Mouse (Mus musculus) MEL (cell line): Measurements from ENCODE around the gene Il34. TPM values are rescaled to one million over a fixed set of nuclear protein-coding genes. Genes with fewer than 3 reads are reported as not detected.

Experiments used
- DNase-seq: peaks from one replicate; pipeline ENCODE4 v3.0.0; 2011; ENCODE audit warnings: low read depth, low spot score
- H3K27ac ChIP-seq: 2 replicates; pipeline ENCODE4 v1.5.1; 2012; ENCODE audit warnings: low read depth, mild to moderate bottlenecking, control low read depth, low read length, moderate library complexity; ENCODE audit not compliant: control insufficient read depth
- H3K27me3 ChIP-seq, 2 experiments: fragments of 150-350 bp in 1 of 2; sonication (generic) in 1 of 2; 2 replicates each; pipeline ENCODE4 v1.6.1; 2012; ENCODE audit warnings: low read length in 2 of 2, mild to moderate bottlenecking in 2 of 2, improper control_type of control experiment in 1 of 2, moderate library complexity in 1 of 2; ENCODE audit not compliant: insufficient read depth in 2 of 2, control insufficient read depth in 1 of 2
- H3K36me3 ChIP-seq, 2 experiments: 2 replicates each; pipeline ENCODE4 v1.6.1; 2012 to 2014; ENCODE audit warnings: low read length in 2 of 2, improper control_type of control experiment in 1 of 2, inconsistent platforms in 1 of 2, mild to moderate bottlenecking in 1 of 2; ENCODE audit not compliant: insufficient read depth in 2 of 2, control insufficient read depth in 1 of 2
- H3K4me1 ChIP-seq, 2 experiments: fragments of 150-350 bp in 1 of 2; sonication (generic) in 1 of 2; 2 replicates each; pipeline ENCODE4 v1.6.1; 2012; ENCODE audit warnings: low read length in 2 of 2, improper control_type of control experiment in 1 of 2, mild to moderate bottlenecking in 1 of 2; ENCODE audit not compliant: insufficient read depth in 2 of 2, control insufficient read depth in 1 of 2
- H3K4me3 ChIP-seq, 2 experiments: fragments of 150-350 bp in 1 of 2; sonication (generic) in 1 of 2; 2 replicates each; pipeline ENCODE4 v1.5.1; 2012; ENCODE audit warnings: low read depth in 2 of 2, low read length in 2 of 2, mild to moderate bottlenecking in 2 of 2, moderate library complexity in 2 of 2, control low read depth in 1 of 2, improper control_type of control experiment in 1 of 2; ENCODE audit not compliant: control insufficient read depth in 1 of 2, insufficient read depth in 1 of 2
- H3K79me2 ChIP-seq: 2 replicates; pipeline ENCODE4 v1.6.1; 2012; ENCODE audit warnings: mild to moderate bottlenecking, low read length, moderate library complexity; ENCODE audit not compliant: control insufficient read depth, poor library complexity, insufficient read depth
- H3K9ac ChIP-seq: 2 replicates; pipeline ENCODE4 v1.6.1; 2012; ENCODE audit warnings: low read depth, mild to moderate bottlenecking, control low read depth, low read length, moderate library complexity; ENCODE audit not compliant: control insufficient read depth, poor library complexity, severe bottlenecking
- H3K9me3 ChIP-seq: fragments of 150-350 bp; sonication (generic); replicated peaks from 2 replicates; pipeline ENCODE4 v1.6.1; 2012; ENCODE audit warnings: mild to moderate bottlenecking, low read length, improper control_type of control experiment, moderate library complexity; ENCODE audit not compliant: insufficient read depth
- CHD2 ChIP-seq: IDR thresholded peaks from 2 replicates; pipeline ENCODE4 v1.6.1; 2011; ENCODE audit warnings: low read length, improper control_type of control experiment
- CTCF ChIP-seq, 3 experiments: IDR thresholded peaks in 2 of 3; conservative IDR thresholded peaks in 1 of 3; 2 replicates each; pipeline ENCODE4 v1.5.1; 2011 to 2012; ENCODE audit warnings: low read length in 3 of 3, low read depth in 2 of 3, mild to moderate bottlenecking in 2 of 3, improper control_type of control experiment in 1 of 3, inconsistent platforms in 1 of 3, mixed read lengths in 1 of 3, moderate library complexity in 1 of 3; ENCODE audit not compliant: control insufficient read depth in 1 of 3, insufficient read depth in 1 of 3, poor library complexity in 1 of 3, severe bottlenecking in 1 of 3
- EP300 ChIP-seq, 2 experiments: IDR thresholded peaks; 2 replicates each; pipeline ENCODE4 v1.6.1; 2011; ENCODE audit warnings: improper control_type of control experiment in 2 of 2, low read length in 2 of 2, low read depth in 1 of 2, mild to moderate bottlenecking in 1 of 2
- GABPA ChIP-seq: IDR thresholded peaks from 2 replicates; pipeline ENCODE4 v1.6.1; 2012; ENCODE audit warnings: low read depth, mild to moderate bottlenecking, inconsistent platforms, low read length, improper control_type of control experiment, moderate library complexity
- GATA1 ChIP-seq: IDR thresholded peaks from 2 replicates; pipeline ENCODE4 v1.6.1; 2011; ENCODE audit warnings: low read depth, low read length, improper control_type of control experiment
- JUND ChIP-seq: IDR thresholded peaks from 2 replicates; pipeline ENCODE4 v1.6.1; 2011; ENCODE audit warnings: low read depth, mild to moderate bottlenecking, improper control_type of control experiment, low read length
- KAT2A ChIP-seq: conservative IDR thresholded peaks from 2 replicates; pipeline ENCODE4 v1.6.1; 2012; ENCODE audit warnings: low read depth, low read length, improper control_type of control experiment, inconsistent platforms
- MAFK ChIP-seq: IDR thresholded peaks from 2 replicates; pipeline ENCODE4 v1.6.1; 2011; ENCODE audit warnings: low read depth, mild to moderate bottlenecking, low read length, improper control_type of control experiment, borderline replicate concordance
- MYB ChIP-seq: IDR thresholded peaks from 2 replicates; pipeline ENCODE4 v1.6.1; 2011; ENCODE audit warnings: mild to moderate bottlenecking, low read depth, low read length, improper control_type of control experiment
- NELFE ChIP-seq: IDR thresholded peaks from 2 replicates; pipeline ENCODE4 v1.6.1; 2011; ENCODE audit warnings: low read depth, low read length, improper control_type of control experiment
- NRF1 ChIP-seq: IDR thresholded peaks from 2 replicates; pipeline ENCODE4 v1.6.1; 2014; ENCODE audit warnings: low read depth, mild to moderate bottlenecking, inconsistent platforms, low read length, improper control_type of control experiment, moderate library complexity; ENCODE audit not compliant: poor library complexity, insufficient read depth, severe bottlenecking
- POLR2AphosphoS5 ChIP-seq: IDR thresholded peaks from 2 replicates; pipeline ENCODE4 v1.6.1; 2012; ENCODE audit warnings: low read depth, borderline replicate concordance, mild to moderate bottlenecking, inconsistent platforms, low read length, moderate library complexity, mixed read lengths
- RAD21 ChIP-seq: IDR thresholded peaks from 2 replicates; pipeline ENCODE4 v1.6.1; 2011; ENCODE audit warnings: mild to moderate bottlenecking, low read depth, low read length, improper control_type of control experiment
- SIN3A ChIP-seq: IDR thresholded peaks from 2 replicates; pipeline ENCODE4 v1.6.1; 2012; ENCODE audit warnings: low read length, improper control_type of control experiment, inconsistent platforms
- SMC3 ChIP-seq: IDR thresholded peaks from 2 replicates; pipeline ENCODE4 v1.6.1; 2011; ENCODE audit warnings: low read depth, low read length, improper control_type of control experiment
- TAL1 ChIP-seq: IDR thresholded peaks from 2 replicates; pipeline ENCODE4 v1.6.1; 2012; ENCODE audit warnings: mild to moderate bottlenecking, inconsistent platforms, low read length, moderate library complexity, mixed read lengths
- TBP ChIP-seq: IDR thresholded peaks from 2 replicates; pipeline ENCODE4 v1.8.0; 2011; ENCODE audit warnings: low read depth, low read length, improper control_type of control experiment
- TCF12 ChIP-seq: IDR thresholded peaks from 2 replicates; pipeline ENCODE4 v1.6.1; 2014; ENCODE audit warnings: low read depth, mild to moderate bottlenecking, inconsistent platforms, low read length, improper control_type of control experiment, moderate library complexity
- UBTF ChIP-seq: IDR thresholded peaks from 2 replicates; pipeline ENCODE4 v1.6.1; 2012; ENCODE audit warnings: low read depth, mild to moderate bottlenecking, inconsistent platforms, low read length, improper control_type of control experiment, moderate library complexity, borderline replicate concordance; ENCODE audit not compliant: insufficient read depth
- USF1 ChIP-seq: IDR thresholded peaks from 2 replicates; pipeline ENCODE4 v1.6.1; 2014; ENCODE audit warnings: low read depth, mild to moderate bottlenecking, inconsistent platforms, low read length, improper control_type of control experiment, moderate library complexity
- USF2 ChIP-seq, 2 experiments: IDR thresholded peaks; 2 replicates each; pipeline ENCODE4 v1.6.1; 2011 to 2012; ENCODE audit warnings: improper control_type of control experiment in 2 of 2, low read length in 2 of 2, borderline replicate concordance in 1 of 2, inconsistent platforms in 1 of 2, low read depth in 1 of 2, mild to moderate bottlenecking in 1 of 2; ENCODE audit not compliant: insufficient read depth in 1 of 2
- ZC3H11A ChIP-seq: IDR thresholded peaks from 2 replicates; pipeline ENCODE4 v1.6.1; 2012; ENCODE audit warnings: low read depth, mild to moderate bottlenecking, inconsistent platforms, low read length, improper control_type of control experiment
- ZKSCAN1 ChIP-seq: IDR thresholded peaks from 2 replicates; pipeline ENCODE4 v1.6.1; 2012; ENCODE audit warnings: low read depth, mild to moderate bottlenecking, inconsistent platforms, low read length, improper control_type of control experiment, moderate library complexity
- ZMIZ1 ChIP-seq: IDR thresholded peaks from 2 replicates; pipeline ENCODE4 v1.6.1; 2012; ENCODE audit warnings: low read depth, mild to moderate bottlenecking, inconsistent platforms, low read length, improper control_type of control experiment, moderate library complexity
- ZNF384 ChIP-seq: IDR thresholded peaks from 2 replicates; pipeline ENCODE4 v1.6.1; 2012; ENCODE audit warnings: low read depth, mild to moderate bottlenecking, inconsistent platforms, low read length, improper control_type of control experiment
- polyA plus RNA-seq, 2 experiments: library from polyadenylated mRNA; stranded (reverse) in 1 of 2; unstranded in 1 of 2; fragments of >175 nt in 1 of 2; fragments of >200 nt in 1 of 2; gene quantifications; 2 replicates each; pipeline versions ENCODE4 v1.2.1 to v1.2.4; 2012; ENCODE audit warnings: low replicate concordance in 2 of 2, low read depth in 1 of 2; ENCODE audit not compliant: insufficient read length in 2 of 2, insufficient read depth in 1 of 2, missing spikeins in 1 of 2
- total RNA-seq: library from RNA; depleted of rRNA; stranded (reverse); fragments of 300-350 nt; gene quantifications from 2 replicates; pipeline ENCODE4 v1.2.3, GENCODE M21; 2012

Il34 gene
- total and polyA plus RNA-seq, 3 experiments = 0.12 to 0.18 TPM; not detected in 1

- Histone ChIP-seq H3K4me1 (no peaks in the 10 kb centered on the region), H3K9ac (no peak overlapping the region), H3K27me3 (no peaks in the 10 kb centered on the region), H3K9me3 (no peaks in the 10 kb centered on the region), H3K79me2 (no peaks in the 10 kb centered on the region), H3K36me3 (no peaks in the 10 kb centered on the region), H3K27ac (no peak overlapping the region), H3K4me3 (no peak overlapping the region)
- no peak for DNase-seq
- TF ChIP-seq GABPA (no peak), TAL1 (no peak), USF2 (IDR thresholded peaks at IDR 0.05; ENCODE audit: borderline replicate concordance in 1 of 2, insufficient read depth in 1 of 2, low read depth in 1 of 2, low read length in 2 of 2) (no peak), JUND (no peak), GATA1 (no peak), TBP (no peak), TCF12 (no peak), MAFK (no peak), SMC3 (no peak), SIN3A (no peak), CHD2 (no peak), ZC3H11A (no peak)
Observed at GRCm38 (mm10) chr8:110716075-110716474, 89.6 kb downstream of the Il34 start.

DNA sequence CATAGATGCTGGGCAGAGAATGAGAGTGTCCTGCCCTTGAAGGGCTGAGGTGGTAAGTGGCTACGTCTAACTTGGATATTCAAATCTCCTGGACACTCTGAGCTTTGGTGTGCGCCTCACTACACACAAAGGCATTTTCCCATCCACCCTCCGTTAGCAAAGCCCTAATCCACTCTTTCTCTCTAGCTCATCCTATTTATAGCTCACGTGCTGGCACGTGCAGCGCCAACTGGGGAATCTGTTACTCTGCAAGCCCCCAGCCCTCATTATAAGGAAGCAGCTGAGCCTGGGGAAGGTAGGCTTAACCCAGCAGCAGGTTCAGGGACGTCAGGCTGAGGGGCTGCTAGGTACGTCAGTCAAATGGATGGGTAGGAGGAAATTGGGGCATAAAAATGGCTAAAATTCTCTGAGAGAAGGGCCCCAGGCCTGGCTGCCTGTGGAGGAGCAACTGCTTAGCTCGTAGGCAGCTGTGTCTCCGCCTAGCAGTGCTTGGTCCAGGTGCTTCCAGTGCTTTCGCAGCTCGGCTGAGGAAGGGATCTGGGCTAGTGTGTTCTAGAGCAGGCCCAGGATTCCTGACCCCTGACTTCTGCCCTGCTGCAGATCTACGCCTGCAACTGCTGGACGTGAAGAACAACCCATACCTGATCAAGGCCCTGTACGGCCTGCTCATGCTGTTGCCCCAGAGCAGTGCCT, 90.8 kb downstream of the Il34 start:
- no peak overlapping the region for H3K4me3 ChIP-seq
- H3K36me3 ChIP-seq = no peaks in the 10 kb centered on the region
- no peaks in the 10 kb centered on the region for H3K4me1 ChIP-seq
- H3K79me2 ChIP-seq = no peaks in the 10 kb centered on the region
- TF ChIP-seq UBTF = no peak
- no peak for TF ChIP-seq CHD2
- no peak for TF ChIP-seq TBP
- no peak for TF ChIP-seq EP300 (IDR thresholded peaks at IDR 0.05; ENCODE audit: low read depth in 1 of 2, low read length in 2 of 2)
- no peak for TF ChIP-seq ZMIZ1
- TF ChIP-seq USF2 (IDR thresholded peaks at IDR 0.05; ENCODE audit: borderline replicate concordance in 1 of 2, insufficient read depth in 1 of 2, low read depth in 1 of 2, low read length in 2 of 2) = no peak
- no peak for TF ChIP-seq ZNF384
- no peak for TF ChIP-seq POLR2AphosphoS5
- TF ChIP-seq NELFE = no peak
- TF ChIP-seq RAD21 = no peak
- TF ChIP-seq TAL1 = no peak
- no peak for TF ChIP-seq NRF1
- TF ChIP-seq USF1 = no peak
- TF ChIP-seq KAT2A = no peak
- no peak for TF ChIP-seq JUND
- TF ChIP-seq ZKSCAN1 = no peak
- TF ChIP-seq CTCF (IDR thresholded peaks at IDR 0.05 in 2 of 3, conservative IDR thresholded peaks at IDR 0.05 in 1 of 3; ENCODE audit: control insufficient read depth in 1 of 3, insufficient read depth in 1 of 3, low read depth in 2 of 3, low read length in 3 of 3, poor library complexity in 1 of 3, severe bottlenecking in 1 of 3) = no peak
- TF ChIP-seq MYB = no peak
- TF ChIP-seq, all 39 proteins: peak for 0
- Histone ChIP-seq H3K9me3 (no peaks in the 10 kb centered on the region), H3K27ac (no peak overlapping the region), H3K27me3 (no peaks in the 10 kb centered on the region), H3K9ac (no peak overlapping the region)
- no peak for DNase-seq
